Mouse (Mus musculus): Measurements from ENCODE around the gene Nlgn2.

Gene Nlgn2

GRCm38 (mm10) chr11:69837604-69837951 is at the start of gene Nlgn2:
Gene Nlgn2, minus strand, starts transcription at chr11:69837784.
- DNase-seq (ENCODE audit: low spot score) = no peak

GRCm38 (mm10) chr11:69886907-69887635 is 49.5 kb upstream of the Nlgn2 start:
- no peak for DNase-seq (ENCODE audit: low spot score)

- DNase-seq (ENCODE audit: low spot score) = no peak
Measured at GRCm38 (mm10) chr11:69884663-69885062, 47.1 kb upstream of the Nlgn2 start.

GRCm38 (mm10) chr11:69884240-69884639 is 46.7 kb upstream of the Nlgn2 start:
- DNase-seq (ENCODE audit: low spot score) = no peak

GRCm38 (mm10) chr11:69883527-69884151 is 46.1 kb upstream of the Nlgn2 start:
- peak; percentile 32 for DNase-seq (ENCODE audit: low spot score)

- peak; percentile 42 for DNase-seq (ENCODE audit: low spot score)
Measured at GRCm38 (mm10) chr11:69883066-69883465, 45.5 kb upstream of the Nlgn2 start.

- DNase-seq (ENCODE audit: low spot score) = no peak
Measured at GRCm38 (mm10) chr11:69881787-69882670, 44.4 kb upstream of the Nlgn2 start.

- peak; percentile 95 for DNase-seq (ENCODE audit: low spot score)
Measured at GRCm38 (mm10) chr11:69880853-69881603, 43.4 kb upstream of the Nlgn2 start, which contains the start of gene Kctd11. Gene Kctd11, minus strand, starts transcription at chr11:69881406.

- peak; percentile 77 for DNase-seq (ENCODE audit: low spot score)
Measured at GRCm38 (mm10) chr11:69880506-69880852, 42.9 kb upstream of the Nlgn2 start.

GRCm38 (mm10) chr11:69879711-69880110 is 42.1 kb upstream of the Nlgn2 start:
- no peak for DNase-seq (ENCODE audit: low spot score)

- DNase-seq (ENCODE audit: low spot score) = no peak
Measured at GRCm38 (mm10) chr11:69878952-69879351, 41.4 kb upstream of the Nlgn2 start.

- peak; percentile 43 for DNase-seq (ENCODE audit: low spot score)
Measured at GRCm38 (mm10) chr11:69878399-69878798, 40.8 kb upstream of the Nlgn2 start.

GRCm38 (mm10) chr11:69877878-69878277 is 40.3 kb upstream of the Nlgn2 start, which contains the start of gene Tmem95:
Gene Tmem95, minus strand, starts transcription at chr11:69878018.
- no peak for DNase-seq (ENCODE audit: low spot score)

GRCm38 (mm10) chr11:69876867-69877266 is 39.3 kb upstream of the Nlgn2 start:
- DNase-seq (ENCODE audit: low spot score) = peak; percentile 90

GRCm38 (mm10) chr11:69876186-69876585 is 38.6 kb upstream of the Nlgn2 start:
- no peak for DNase-seq (ENCODE audit: low spot score)

GRCm38 (mm10) chr11:69872451-69872850 is 34.9 kb upstream of the Nlgn2 start:
- DNase-seq (ENCODE audit: low spot score) = no peak

GRCm38 (mm10) chr11:69871822-69872221 is 34.2 kb upstream of the Nlgn2 start:
- no peak for DNase-seq (ENCODE audit: low spot score)

- no peak for DNase-seq (ENCODE audit: low spot score)
Measured at GRCm38 (mm10) chr11:69870289-69871069, 32.9 kb upstream of the Nlgn2 start.

GRCm38 (mm10) chr11:69867335-69867734 is 29.8 kb upstream of the Nlgn2 start:
- DNase-seq (ENCODE audit: low spot score) = no peak

GRCm38 (mm10) chr11:69865561-69865960 is 28.0 kb upstream of the Nlgn2 start:
- DNase-seq (ENCODE audit: low spot score) = no peak
